Mouse (Mus musculus): Measurements from ENCODE around the gene Rnf103. TPM values are rescaled to one million over a fixed set of nuclear protein-coding genes. Genes with fewer than 3 reads are reported as not detected.

Gene Rnf103
- total RNA-seq, 1 experiment from 2014 or later = 41.3 TPM

- no peak for ATAC-seq (ENCODE audit: extremely low read depth, insufficient number of reproducible peaks, low FRiP score, poor library complexity, severe bottlenecking)
Observed at GRCm38 (mm10) chr6:71486867-71487266, 6.8 kb upstream of the Rnf103 start.

GRCm38 (mm10) chr6:71487966-71488365, 5.7 kb upstream of the Rnf103 start:
- ATAC-seq (ENCODE audit: extremely low read depth, insufficient number of reproducible peaks, low FRiP score, poor library complexity, severe bottlenecking) = no peak

- ATAC-seq (ENCODE audit: extremely low read depth, insufficient number of reproducible peaks, low FRiP score, poor library complexity, severe bottlenecking) = no peak
Observed at GRCm38 (mm10) chr6:71492136-71492535, 1.6 kb upstream of the Rnf103 start.

GRCm38 (mm10) chr6:71492756-71493674, 679 bp upstream of the Rnf103 start:
- no peak for ATAC-seq (ENCODE audit: extremely low read depth, insufficient number of reproducible peaks, low FRiP score, poor library complexity, severe bottlenecking)

- ATAC-seq (ENCODE audit: extremely low read depth, insufficient number of reproducible peaks, low FRiP score, poor library complexity, severe bottlenecking) = peak; percentile 2; the same call in 1 of the 2 replicates
Observed at GRCm38 (mm10) chr6:71494341-71495020, 787 bp downstream of the Rnf103 start.

GRCm38 (mm10) chr6:71500575-71500974, 6.9 kb downstream of the Rnf103 start:
- ATAC-seq (ENCODE audit: extremely low read depth, insufficient number of reproducible peaks, low FRiP score, poor library complexity, severe bottlenecking) = no peak

GRCm38 (mm10) chr6:71503001-71503400, 9.3 kb downstream of the Rnf103 start:
- ATAC-seq (ENCODE audit: extremely low read depth, insufficient number of reproducible peaks, low FRiP score, poor library complexity, severe bottlenecking) = no peak

GRCm38 (mm10) chr6:71503670-71504069, 10.0 kb downstream of the Rnf103 start:
- ATAC-seq (ENCODE audit: extremely low read depth, insufficient number of reproducible peaks, low FRiP score, poor library complexity, severe bottlenecking) = no peak

- ATAC-seq (ENCODE audit: extremely low read depth, insufficient number of reproducible peaks, low FRiP score, poor library complexity, severe bottlenecking) = no peak
Observed at GRCm38 (mm10) chr6:71504091-71504490, 10.4 kb downstream of the Rnf103 start.

- ATAC-seq (ENCODE audit: extremely low read depth, insufficient number of reproducible peaks, low FRiP score, poor library complexity, severe bottlenecking) = no peak
Observed at GRCm38 (mm10) chr6:71505671-71506070, 12.0 kb downstream of the Rnf103 start.

GRCm38 (mm10) chr6:71519476-71519875, 25.8 kb downstream of the Rnf103 start:
- no peak for ATAC-seq (ENCODE audit: extremely low read depth, insufficient number of reproducible peaks, low FRiP score, poor library complexity, severe bottlenecking)

GRCm38 (mm10) chr6:71525556-71525955, 31.9 kb downstream of the Rnf103 start:
- no peak for ATAC-seq (ENCODE audit: extremely low read depth, insufficient number of reproducible peaks, low FRiP score, poor library complexity, severe bottlenecking)

GRCm38 (mm10) chr6:71527056-71527455, 33.4 kb downstream of the Rnf103 start:
- no peak for ATAC-seq (ENCODE audit: extremely low read depth, insufficient number of reproducible peaks, low FRiP score, poor library complexity, severe bottlenecking)

GRCm38 (mm10) chr6:71527826-71528225, 34.1 kb downstream of the Rnf103 start:
- ATAC-seq (ENCODE audit: extremely low read depth, insufficient number of reproducible peaks, low FRiP score, poor library complexity, severe bottlenecking) = no peak

- ATAC-seq (ENCODE audit: extremely low read depth, insufficient number of reproducible peaks, low FRiP score, poor library complexity, severe bottlenecking) = no peak
Observed at GRCm38 (mm10) chr6:71530176-71530575, 36.5 kb downstream of the Rnf103 start.

GRCm38 (mm10) chr6:71537286-71537685, 43.6 kb downstream of the Rnf103 start:
- no peak for ATAC-seq (ENCODE audit: extremely low read depth, insufficient number of reproducible peaks, low FRiP score, poor library complexity, severe bottlenecking)

GRCm38 (mm10) chr6:71543686-71544499, 50.2 kb downstream of the Rnf103 start, which contains the start of gene Chmp3:
TSS of gene Chmp3 (plus strand) at chr6:71543797.
- peak; percentile 80 for ATAC-seq (ENCODE audit: extremely low read depth, insufficient number of reproducible peaks, low FRiP score, poor library complexity, severe bottlenecking)

GRCm38 (mm10) chr6:71555507-71555951, 61.8 kb downstream of the Rnf103 start:
- ATAC-seq (ENCODE audit: extremely low read depth, insufficient number of reproducible peaks, low FRiP score, poor library complexity, severe bottlenecking) = no peak

- no peak for ATAC-seq (ENCODE audit: extremely low read depth, insufficient number of reproducible peaks, low FRiP score, poor library complexity, severe bottlenecking)
Observed at GRCm38 (mm10) chr6:71556826-71557225, 63.1 kb downstream of the Rnf103 start.

Data from neutrophil, adult 5-6 weeks (primary cell).